Mouse (Mus musculus) MEL (cell line): Measurements from ENCODE around the gene Ostm1.

Experiments used
- CTCF ChIP-seq, 3 experiments: IDR thresholded peaks in 2 of 3; conservative IDR thresholded peaks in 1 of 3; 2 replicates each; pipeline ENCODE4 v1.5.1; 2011 to 2012; ENCODE audit warnings: low read length in 3 of 3, low read depth in 2 of 3, mild to moderate bottlenecking in 2 of 3, improper control_type of control experiment in 1 of 3, inconsistent platforms in 1 of 3, mixed read lengths in 1 of 3, moderate library complexity in 1 of 3; ENCODE audit not compliant: control insufficient read depth in 1 of 3, insufficient read depth in 1 of 3, poor library complexity in 1 of 3, severe bottlenecking in 1 of 3
- EP300 ChIP-seq, 2 experiments: IDR thresholded peaks; 2 replicates each; pipeline ENCODE4 v1.6.1; 2011; ENCODE audit warnings: improper control_type of control experiment in 2 of 2, low read length in 2 of 2, low read depth in 1 of 2, mild to moderate bottlenecking in 1 of 2
- GATA1 ChIP-seq: IDR thresholded peaks from 2 replicates; pipeline ENCODE4 v1.6.1; 2011; ENCODE audit warnings: low read depth, low read length, improper control_type of control experiment
- MAFK ChIP-seq: IDR thresholded peaks from 2 replicates; pipeline ENCODE4 v1.6.1; 2011; ENCODE audit warnings: low read depth, mild to moderate bottlenecking, low read length, improper control_type of control experiment, borderline replicate concordance
- TCF12 ChIP-seq: IDR thresholded peaks from 2 replicates; pipeline ENCODE4 v1.6.1; 2014; ENCODE audit warnings: low read depth, mild to moderate bottlenecking, inconsistent platforms, low read length, improper control_type of control experiment, moderate library complexity
- USF2 ChIP-seq, 2 experiments: IDR thresholded peaks; 2 replicates each; pipeline ENCODE4 v1.6.1; 2011 to 2012; ENCODE audit warnings: improper control_type of control experiment in 2 of 2, low read length in 2 of 2, borderline replicate concordance in 1 of 2, inconsistent platforms in 1 of 2, low read depth in 1 of 2, mild to moderate bottlenecking in 1 of 2; ENCODE audit not compliant: insufficient read depth in 1 of 2
- ZKSCAN1 ChIP-seq: IDR thresholded peaks from 2 replicates; pipeline ENCODE4 v1.6.1; 2012; ENCODE audit warnings: low read depth, mild to moderate bottlenecking, inconsistent platforms, low read length, improper control_type of control experiment, moderate library complexity

GRCm38 (mm10) chr10:42581694-42582565 lies 1.7 kb upstream of the Ostm1 start:
- TF ChIP-seq CTCF (IDR thresholded peaks at IDR 0.05 in 2 of 3, conservative IDR thresholded peaks at IDR 0.05 in 1 of 3; ENCODE audit: control insufficient read depth in 1 of 3, insufficient read depth in 1 of 3, low read depth in 2 of 3, low read length in 3 of 3, poor library complexity in 1 of 3, severe bottlenecking in 1 of 3) (no peak), TCF12 (no peak), ZKSCAN1 (no peak), EP300 (IDR thresholded peaks at IDR 0.05; ENCODE audit: low read depth in 1 of 2, low read length in 2 of 2) (no peak), MAFK (no peak), USF2 (IDR thresholded peaks at IDR 0.05; ENCODE audit: borderline replicate concordance in 1 of 2, insufficient read depth in 1 of 2, low read depth in 1 of 2, low read length in 2 of 2) (no peak), GATA1 (no peak)
